11 mouse cellular contexts compared by ENCODE assay signal in the genomic region with DNA sequence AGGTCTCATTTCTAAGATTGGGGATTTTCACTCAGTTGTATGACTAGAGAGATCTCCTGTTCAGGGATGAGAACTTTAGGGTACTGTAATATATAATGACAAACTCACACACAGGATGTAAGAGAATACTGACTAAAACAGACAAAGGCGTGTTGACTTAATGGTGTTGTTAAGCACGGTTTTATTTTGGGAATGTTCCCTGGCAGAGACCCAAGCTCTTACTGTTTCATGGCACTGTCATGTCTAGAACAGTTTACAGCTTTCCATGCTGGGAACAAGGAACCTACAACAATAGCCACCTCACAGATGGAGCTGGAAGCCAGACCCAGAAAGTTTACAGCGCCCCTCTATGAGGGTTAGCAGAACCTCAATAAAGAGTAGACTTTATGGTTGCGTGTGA. TPM values are rescaled to one million over a fixed set of nuclear protein-coding genes. Genes with fewer than 3 reads are reported as not detected.
DNase-seq lines count a peak whose midpoint lies in the region; ATAC-seq and TF ChIP-seq lines count a peak whose summit lies in the region.
"Had no signal": no experiment of that assay in that cellular context is flagged by ENCODE, and none has a peak within 500 bp of the region (broad histone marks: within the 10 kb centered on the region; RNA-seq: fewer than 3 reads in every experiment).

No protein-coding gene starts in this region.

- peaks cover 15% of the 10 kb centered on the region for H3K4me1 ChIP-seq in forebrain, postnatal 0 days (ENCODE audit: insufficient read depth)
- H3K4me1 ChIP-seq in forebrain, embryonic 14.5 days (ENCODE audit: control insufficient read depth, insufficient read depth, low read length): peaks cover 30% of the 10 kb centered on the region
- H3K4me1 ChIP-seq in lung, adult 2 months (ENCODE audit: control insufficient read depth, insufficient read depth, low read length): peaks cover 2% of the 10 kb centered on the region; the same call in 1 of the 2 replicates
- H3K4me1 ChIP-seq in intestine, embryonic 15.5 days (replicated peaks): peaks cover 16% of the 10 kb centered on the region
- H3K4me1 ChIP-seq in neural tube, embryonic 15.5 days: peaks cover 40% of the 10 kb centered on the region
- H3K4me1 ChIP-seq in liver, embryonic 12.5 days: no peaks in the 10 kb centered on the region

- ATAC-seq in forebrain, postnatal 0 days: no peak
- no peak for ATAC-seq in forebrain, embryonic 14.5 days
- no peak for ATAC-seq in intestine, embryonic 15.5 days
- ATAC-seq in neural tube, embryonic 15.5 days (ENCODE audit: low FRiP score): no peak
- ATAC-seq in liver, embryonic 12.5 days: no peak

- peak; percentile 45 for DNase-seq in forebrain, postnatal 0 days
- no peak for DNase-seq in forebrain, embryonic 14.5 days (ENCODE audit: low spot score)
- peak; percentile 23 to 70 for DNase-seq in lung, adult 18-20 months
- DNase-seq in lung, adult 2 months: no peak
- DNase-seq in c-Kit-positive CD71-positive TER-119-positive erythroid progenitor cells, embryonic 14.5 days (ENCODE audit: low spot score): no peak
- DNase-seq: right cerebral cortex, postnatal 25 days had no signal

- no peak overlapping the region for H3K9ac ChIP-seq in forebrain, postnatal 0 days
- no peak overlapping the region for H3K9ac ChIP-seq in forebrain, embryonic 14.5 days (ENCODE audit: low read length)
- H3K9ac ChIP-seq in intestine, embryonic 15.5 days: no peak overlapping the region
- no peak overlapping the region for H3K9ac ChIP-seq in neural tube, embryonic 15.5 days (replicated peaks)
- H3K9ac ChIP-seq in liver, embryonic 12.5 days: no peak overlapping the region
- H3K9ac ChIP-seq: midbrain, embryonic 12.5 days had no signal

- H3K4me2 ChIP-seq in forebrain, postnatal 0 days (ENCODE audit: low read depth): no peak overlapping the region
- no peak overlapping the region for H3K4me2 ChIP-seq in forebrain, embryonic 14.5 days (ENCODE audit: low read length)
- no peak overlapping the region for H3K4me2 ChIP-seq in intestine, embryonic 15.5 days (replicated peaks)
- H3K4me2 ChIP-seq in neural tube, embryonic 15.5 days: no peak overlapping the region
- no peak overlapping the region for H3K4me2 ChIP-seq in liver, embryonic 12.5 days
- H3K4me2 ChIP-seq: midbrain, embryonic 12.5 days had no signal

- no peak overlapping the region; the same call in 1 of the 2 replicates for H3K27ac ChIP-seq in forebrain, postnatal 0 days (ENCODE audit: low read depth, low read length)
- H3K27ac ChIP-seq in forebrain, embryonic 14.5 days (ENCODE audit: low read depth, low read length): no peak overlapping the region
- H3K27ac ChIP-seq in intestine, embryonic 15.5 days: 0 out of 2 replicates have a peak overlapping the region, but pooled peaks have one; percentile 41
- peak overlapping the region; percentile 42; the same call in 1 of the 2 replicates for H3K27ac ChIP-seq in neural tube, embryonic 15.5 days (replicated peaks)
- no peak overlapping the region for H3K27ac ChIP-seq in liver, embryonic 12.5 days

- H3K36me3 ChIP-seq in forebrain, postnatal 0 days (ENCODE audit: insufficient read depth): no peaks in the 10 kb centered on the region
- no peaks in the 10 kb centered on the region for H3K36me3 ChIP-seq in forebrain, embryonic 14.5 days (ENCODE audit: control insufficient read depth, insufficient read depth, low read length)
- no peaks in the 10 kb centered on the region for H3K36me3 ChIP-seq in intestine, embryonic 15.5 days
- no peaks in the 10 kb centered on the region for H3K36me3 ChIP-seq in neural tube, embryonic 15.5 days
- H3K36me3 ChIP-seq in liver, embryonic 12.5 days: no peaks in the 10 kb centered on the region
- H3K36me3 ChIP-seq: midbrain, embryonic 12.5 days had no signal

- no peak for TF ChIP-seq CTCF in forebrain, postnatal 0 days (IDR thresholded peaks at IDR 0.05; ENCODE audit: low read depth)
- TF ChIP-seq CTCF in lung, adult 2 months (IDR thresholded peaks at IDR 0.05; ENCODE audit: insufficient read depth, low read length): no peak

- WGBS in forebrain, postnatal 0 days: 66% methylated on average over 4 of the region's 4 CpGs
- 84% methylated on average over 4 of the region's 4 CpGs for WGBS in forebrain, embryonic 14.5 days
- WGBS in lung, adult 2 months: 48% methylated on average over 4 of the region's 4 CpGs
- 68% methylated on average over 4 of the region's 4 CpGs for WGBS in intestine, embryonic 15.5 days
- WGBS in neural tube, embryonic 15.5 days: 60% methylated on average over 4 of the region's 4 CpGs
- WGBS in liver, embryonic 12.5 days (ENCODE audit: insufficient replicate concordance): 74% methylated on average over 4 of the region's 4 CpGs

- no peak overlapping the region for H3K4me3 ChIP-seq in forebrain, postnatal 0 days (ENCODE audit: low read depth, low read length)
- H3K4me3 ChIP-seq in forebrain, embryonic 14.5 days (ENCODE audit: low read depth, low read length): no peak overlapping the region
- H3K4me3 ChIP-seq in lung, adult 2 months (replicated peaks; ENCODE audit: extremely low read depth, low read depth, low read length): no peak overlapping the region
- H3K4me3 ChIP-seq in intestine, embryonic 15.5 days (replicated peaks): no peak overlapping the region
- no peak overlapping the region for H3K4me3 ChIP-seq in neural tube, embryonic 15.5 days (replicated peaks)
- H3K4me3 ChIP-seq in liver, embryonic 12.5 days: no peak overlapping the region
- H3K4me3 ChIP-seq: midbrain, embryonic 12.5 days had no signal

- no peak for TF ChIP-seq POLR2A in lung, adult 2 months (IDR thresholded peaks at IDR 0.05; ENCODE audit: borderline replicate concordance, extremely low read depth, low read depth, low read length)

- H3K9me3 ChIP-seq in forebrain, postnatal 0 days (ENCODE audit: low read length): no peaks in the 10 kb centered on the region
- H3K9me3 ChIP-seq in forebrain, embryonic 14.5 days (replicated peaks; ENCODE audit: control insufficient read depth, low read length): no peaks in the 10 kb centered on the region
- no peaks in the 10 kb centered on the region for H3K9me3 ChIP-seq in intestine, embryonic 15.5 days
- no peaks in the 10 kb centered on the region for H3K9me3 ChIP-seq in neural tube, embryonic 15.5 days (replicated peaks)
- no peaks in the 10 kb centered on the region for H3K9me3 ChIP-seq in liver, embryonic 12.5 days (replicated peaks)
- H3K9me3 ChIP-seq: midbrain, embryonic 12.5 days had no signal

- no peaks in the 10 kb centered on the region for H3K27me3 ChIP-seq in forebrain, postnatal 0 days (ENCODE audit: insufficient read depth, low read length)
- no peaks in the 10 kb centered on the region for H3K27me3 ChIP-seq in forebrain, embryonic 14.5 days (replicated peaks; ENCODE audit: control insufficient read depth, insufficient read depth, low read length)
- no peaks in the 10 kb centered on the region for H3K27me3 ChIP-seq in intestine, embryonic 15.5 days (replicated peaks)
- no peaks in the 10 kb centered on the region for H3K27me3 ChIP-seq in neural tube, embryonic 15.5 days (replicated peaks)
- no peaks in the 10 kb centered on the region for H3K27me3 ChIP-seq in liver, embryonic 12.5 days (replicated peaks)

RNA-seq across cellular contexts. Expression of gene Sparcl1, which starts 2.4 kb away (rescaled TPM):
- 342 and 344 TPM in 2 replicates for total RNA-seq in forebrain, postnatal 0 days (2014; rRNA removed)
- polyA plus RNA-seq in forebrain, postnatal 0 days (2015; fragmentation: Nextera tagmentation; extraction: Ambion mirVana): 239 and 282 TPM in 2 replicates
- 70.4 and 93.1 TPM in 2 replicates for polyA plus RNA-seq in forebrain, embryonic 14.5 days (2014; fragmentation: Nextera tagmentation; extraction: Ambion mirVana)
- 214 and 298 TPM in 2 replicates for polyA plus RNA-seq in lung, adult 2 months (2012; rRNA removed)
- polyA plus RNA-seq in intestine, embryonic 15.5 days (2015; fragmentation: Nextera tagmentation; extraction: Ambion mirVana): 185 and 198 TPM in 2 replicates
- polyA plus RNA-seq in neural tube, embryonic 15.5 days (2015; fragmentation: Nextera tagmentation; extraction: Ambion mirVana): 479 and 515 TPM in 2 replicates
- 3.0 and 3.8 TPM in 2 replicates for polyA plus RNA-seq in liver, embryonic 12.5 days (2016; fragmentation: Nextera tagmentation; extraction: Ambion mirVana)

RNA-seq across cellular contexts. Expression of gene Gm17660, which starts 38.5 kb away (rescaled TPM):
- total RNA-seq in forebrain, postnatal 0 days (2014; rRNA removed): not detected in 2 replicates
- polyA plus RNA-seq in forebrain, postnatal 0 days (2015; fragmentation: Nextera tagmentation; extraction: Ambion mirVana): 0.52 and 1.1 TPM in 2 replicates
- 0.44 TPM in 1 of 2 replicates, not detected in the other for polyA plus RNA-seq in forebrain, embryonic 14.5 days (2014; fragmentation: Nextera tagmentation; extraction: Ambion mirVana)
- not detected in 2 replicates for polyA plus RNA-seq in lung, adult 2 months (2012; rRNA removed)
- polyA plus RNA-seq in intestine, embryonic 15.5 days (2015; fragmentation: Nextera tagmentation; extraction: Ambion mirVana): not detected in 2 replicates
- not detected in 2 replicates for polyA plus RNA-seq in neural tube, embryonic 15.5 days (2015; fragmentation: Nextera tagmentation; extraction: Ambion mirVana)
- polyA plus RNA-seq in liver, embryonic 12.5 days (2016; fragmentation: Nextera tagmentation; extraction: Ambion mirVana): not detected in 2 replicates
- total RNA-seq: left cerebral cortex, postnatal 25 days had no signal
- polyA plus RNA-seq: midbrain, embryonic 12.5 days had no signal

RNA-seq across cellular contexts. Expression of gene Dspp, which starts 54.6 kb away (rescaled TPM):
- total RNA-seq in forebrain, postnatal 0 days (2014; rRNA removed): not detected in 2 replicates
- not detected in 2 replicates for polyA plus RNA-seq in forebrain, postnatal 0 days (2015; fragmentation: Nextera tagmentation; extraction: Ambion mirVana)
- polyA plus RNA-seq in forebrain, embryonic 14.5 days (2014; fragmentation: Nextera tagmentation; extraction: Ambion mirVana): not detected in 2 replicates
- not detected in 2 replicates for polyA plus RNA-seq in lung, adult 2 months (2012; rRNA removed)
- polyA plus RNA-seq in intestine, embryonic 15.5 days (2015; fragmentation: Nextera tagmentation; extraction: Ambion mirVana): not detected in 2 replicates
- polyA plus RNA-seq in neural tube, embryonic 15.5 days (2015; fragmentation: Nextera tagmentation; extraction: Ambion mirVana): not detected in 2 replicates
- not detected in 2 replicates for polyA plus RNA-seq in liver, embryonic 12.5 days (2016; fragmentation: Nextera tagmentation; extraction: Ambion mirVana)
- total RNA-seq: left cerebral cortex, postnatal 25 days had no signal
- polyA plus RNA-seq: midbrain, embryonic 12.5 days had no signal

Comparison
In these comparisons a context has a peak if more than half of its experiments do, and no peak if none do; other contexts are left out.
1. DNase-seq: peak in forebrain, postnatal 0 days (single experiment) and lung, adult 18-20 months (2 of 2); none in forebrain, embryonic 14.5 days (single experiment), lung, adult 2 months (single experiment) and c-Kit-positive CD71-positive TER-119-positive erythroid progenitor cells, embryonic 14.5 days (single experiment).
2. H3K27ac ChIP-seq: peak in intestine, embryonic 15.5 days (single experiment) and neural tube, embryonic 15.5 days (single experiment); none in forebrain, postnatal 0 days (single experiment), forebrain, embryonic 14.5 days (single experiment) and liver, embryonic 12.5 days (single experiment).
3. RNA of gene Sparcl1, which starts 2.4 kb away (polyA plus RNA-seq): 479 to 515 TPM in neural tube, embryonic 15.5 days, 214 to 298 TPM in lung, adult 2 months, 239 to 282 TPM in forebrain, postnatal 0 days, 185 to 198 TPM in intestine, embryonic 15.5 days and 70.4 to 93.1 TPM in forebrain, embryonic 14.5 days; 3.0 to 3.8 TPM in liver, embryonic 12.5 days; every median in the first group is over 10 times any median in the second.